Mouse (Mus musculus) olfactory bulb, adult 2 months (tissue): Measurements from ENCODE around the gene Fmn2.

ENCODE experiments used
- CTCF ChIP-seq: fragments of 200-500 bp; IDR thresholded peaks from 2 replicates; pipeline ENCODE4 v1.5.1; 2012; ENCODE audit warnings: low read depth, mild to moderate bottlenecking, low read length, moderate library complexity; ENCODE audit not compliant: insufficient read depth
- POLR2A ChIP-seq: fragments of 200-500 bp; IDR thresholded peaks from 2 replicates; pipeline ENCODE4 v1.6.1; 2012; ENCODE audit warnings: mild to moderate bottlenecking, low read depth, low read length, moderate library complexity; ENCODE audit not compliant: insufficient read depth

- TF ChIP-seq CTCF (no peak), POLR2A (no peak)
Observed at GRCm38 (mm10) chr1:174522809-174523511, 21.3 kb downstream of the Fmn2 start.
